In genomic region chr10:106632171-106632935, GRCm38 (mm10) we compare ENCODE assay signal across 8 mouse cellular contexts.
A peak's percentile ranks its signal among the peaks of the same experiment; 100 is the strongest.
DNase-seq lines count a peak whose midpoint lies in the region; ATAC-seq lines count a peak whose summit lies in the region.

No protein-coding gene starts in this region.

- no peaks in the 10 kb centered on the region for H3K27me3 ChIP-seq in forebrain, embryonic 11.5 days (ENCODE audit: control insufficient read depth, insufficient read depth, low read length)
- H3K27me3 ChIP-seq in forebrain, embryonic 10.5 days (ENCODE audit: poor library complexity, severe bottlenecking): no peaks in the 10 kb centered on the region

- peak; percentile 88 for ATAC-seq in forebrain, embryonic 11.5 days (replicated peaks; ENCODE audit: low FRiP score)
- peak; percentile 93 for ATAC-seq in cerebellum, adult (ENCODE audit: insufficient number of reproducible peaks, low FRiP score, low TSS enrichment)

- H3K9ac ChIP-seq in forebrain, embryonic 11.5 days (ENCODE audit: low read length): no peak overlapping the region

- 0 out of 2 replicates have a peak, but pooled peaks cover 2% of the 10 kb centered on the region for H3K4me1 ChIP-seq in forebrain, embryonic 11.5 days (replicated peaks; ENCODE audit: control insufficient read depth, insufficient read depth, low read length)
- H3K4me1 ChIP-seq in forebrain, embryonic 10.5 days: peaks cover 7% of the 10 kb centered on the region; the same call in 1 of the 2 replicates

- 44% methylated on average over 18 of the region's 18 CpGs for WGBS in forebrain, embryonic 11.5 days
- WGBS in forebrain, embryonic 10.5 days: 57% methylated on average over 18 of the region's 18 CpGs

- peak overlapping the region; percentile 31; the same call in 1 of the 2 replicates for H3K4me2 ChIP-seq in forebrain, embryonic 11.5 days (ENCODE audit: low read depth, low read length, severe bottlenecking)

- H3K4me3 ChIP-seq in forebrain, embryonic 11.5 days (ENCODE audit: low read depth, low read length): no peak overlapping the region
- no peak overlapping the region; the same call in 1 of the 2 replicates for H3K4me3 ChIP-seq in forebrain, embryonic 10.5 days

- no peak for DNase-seq in forebrain, embryonic 11.5 days (ENCODE audit: low spot score)
- no peak for DNase-seq in forebrain, embryonic 10.5 days (ENCODE audit: extremely low spot score, low spot score)
- peak; percentile 33 to 64 for DNase-seq in frontal cortex, postnatal 36 days (ENCODE audit: low spot score in 2 of 2)
- peak; percentile 46 to 62 for DNase-seq in left cerebral cortex, postnatal 14 days (ENCODE audit: low spot score in 2 of 2)
- peak; percentile 48 for DNase-seq in right cerebral cortex, postnatal 25 days
- DNase-seq in gastrocnemius, postnatal 25 days: no peak
- DNase-seq in testis, postnatal 14 days (ENCODE audit: low spot score): no peak

- no peaks in the 10 kb centered on the region for H3K36me3 ChIP-seq in forebrain, embryonic 11.5 days (ENCODE audit: control insufficient read depth, insufficient read depth, low read length)
- no peaks in the 10 kb centered on the region for H3K36me3 ChIP-seq in forebrain, embryonic 10.5 days (replicated peaks)

- H3K9me3 ChIP-seq in forebrain, embryonic 11.5 days (ENCODE audit: control insufficient read depth, low read length): no peaks in the 10 kb centered on the region
- H3K9me3 ChIP-seq in forebrain, embryonic 10.5 days: no peaks in the 10 kb centered on the region

- H3K27ac ChIP-seq in forebrain, embryonic 11.5 days (ENCODE audit: low read depth, low read length): no peak overlapping the region
- no peak overlapping the region for H3K27ac ChIP-seq in forebrain, embryonic 10.5 days

- intact Hi-C loops in left cerebral cortex, postnatal 14 days (cut with DNase I): no loop called here

Comparison
In these comparisons a context has a peak if more than half of its experiments do, and no peak if none do; other contexts are left out.
1. DNase-seq: peak in frontal cortex, postnatal 36 days (2 of 2), left cerebral cortex, postnatal 14 days (2 of 2) and right cerebral cortex, postnatal 25 days (single experiment); none in forebrain, embryonic 11.5 days (single experiment), forebrain, embryonic 10.5 days (single experiment), gastrocnemius, postnatal 25 days (single experiment) and testis, postnatal 14 days (single experiment).